Mouse (Mus musculus): Measurements from ENCODE around the gene Reps2.

DNA sequence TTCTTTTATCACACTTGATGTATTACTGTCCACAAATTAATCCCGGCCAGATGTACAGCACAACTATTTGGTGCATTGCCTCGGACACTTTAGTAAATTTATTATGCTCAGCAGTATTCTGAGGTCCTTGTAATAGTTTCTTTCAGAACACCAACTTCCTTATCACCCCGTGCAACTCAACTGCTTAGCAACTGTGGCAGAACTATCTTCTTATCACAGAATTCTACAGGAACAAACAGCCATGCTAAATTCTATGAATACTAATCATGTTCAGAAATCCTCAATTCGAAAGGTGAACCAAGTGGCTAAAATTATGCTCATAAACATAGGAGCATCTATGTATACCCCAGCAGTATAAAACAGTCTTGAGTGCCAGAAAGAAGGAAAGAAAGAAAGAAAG, 1.7 kb downstream of the Reps2 start:
- TF ChIP-seq POLR2A (IDR thresholded peaks at IDR 0.05; ENCODE audit: low read depth, low read length) (no peak), CTCF (IDR thresholded peaks at IDR 0.05; ENCODE audit: borderline replicate concordance, insufficient read depth, low read length) (no peak)

Measured in embryonic fibroblast, embryonic 13.5 days (primary cell).